Mouse (Mus musculus) kidney, embryonic 16.5 days (tissue): Measurements from ENCODE around the gene Ak7. TPM values are rescaled to one million over a fixed set of nuclear protein-coding genes. Genes with fewer than 3 reads are reported as not detected.
A peak's percentile ranks its signal among the peaks of the same experiment; 100 is the strongest.

Source experiments
- ATAC-seq: fragments of 200-750 bp; cut with Nextera tagmentation; 2 replicates; pipeline ENCODE4 v1.8.0; 2017; ENCODE audit warnings: moderate TSS enrichment; ENCODE audit not compliant: low FRiP score, low TSS enrichment
- H3K27ac ChIP-seq: fragments of 300-500 bp; sonication (generic); 2 replicates; pipeline ENCODE4 v1.5.1; 2014; ENCODE audit warnings: low read length
- H3K27me3 ChIP-seq: fragments of 300-500 bp; sonication (generic); 2 replicates; pipeline ENCODE4 v1.6.1; 2014; ENCODE audit warnings: low read length, control low read depth, mixed read lengths; ENCODE audit not compliant: insufficient read depth
- H3K36me3 ChIP-seq: fragments of 300-500 bp; sonication (generic); 2 replicates; pipeline ENCODE4 v1.6.1; 2014; ENCODE audit warnings: low read length, control low read depth, mixed read lengths; ENCODE audit not compliant: insufficient read depth
- H3K4me1 ChIP-seq: fragments of 300-500 bp; sonication (generic); 2 replicates; pipeline ENCODE4 v1.6.1; 2014; ENCODE audit warnings: low read length, control low read depth, mixed read lengths; ENCODE audit not compliant: insufficient read depth
- H3K4me2 ChIP-seq: fragments of 300-500 bp; sonication (generic); replicated peaks from 2 replicates; pipeline ENCODE4 v1.6.1; 2014; ENCODE audit warnings: low read depth, low read length
- H3K4me3 ChIP-seq: fragments of 300-500 bp; sonication (generic); 2 replicates; pipeline ENCODE4 v1.5.1; 2014; ENCODE audit warnings: mild to moderate bottlenecking, low read length
- H3K9ac ChIP-seq: fragments of 300-500 bp; sonication (generic); replicated peaks from 2 replicates; pipeline ENCODE4 v1.6.1; 2014; ENCODE audit warnings: low read length
- H3K9me3 ChIP-seq: fragments of 300-500 bp; sonication (generic); 2 replicates; pipeline ENCODE4 v1.6.1; 2016; ENCODE audit warnings: low read length, control low read depth
- WGBS: fragments of 180-500 bp; shearing (Covaris S2); extraction: QIAGEN DNeasy Blood & Tissue Kit; methylation state at CpG from one replicate; pipeline ENCODE4 v1.1.7; 2014; 5-methylcytosine and 5-hydroxymethylcytosine counted together
- polyA plus RNA-seq: library from polyadenylated mRNA; unstranded; fragments of >200 nt; fragmentation: Nextera tagmentation; extraction: Ambion mirVana; gene quantifications from 2 replicates; pipeline ENCODE4 v1.2.1, GENCODE M21; 2015

Gene Ak7
- 1.1 and 1.4 TPM in 2 replicates for polyA plus RNA-seq

GRCm38 (mm10) chr12:105705799-105706487, at the start of gene Ak7:
Gene Ak7 (plus strand): TSS chr12:105705976.
- Histone ChIP-seq H3K9me3 (no peaks in the 10 kb centered on the region), H3K4me1 (peaks cover 9% of the 10 kb centered on the region), H3K4me2 (peak within 1 kb of the TSS; percentile 55), H3K27ac (no peak within 1 kb of the TSS), H3K9ac (no peak within 1 kb of the TSS), H3K4me3 (peak within 1 kb of the TSS; percentile 11; the same call in 1 of the 2 replicates), H3K36me3 (no peaks in the 10 kb centered on the region), H3K27me3 (no peaks in the 10 kb centered on the region)
- 11% methylated on average over 22 of the region's 22 CpGs for whole genome bisulfite sequencing
- ATAC-seq, result peak; percentile 97

GRCm38 (mm10) chr12:105676274-105676673, 29.5 kb upstream of the Ak7 start:
- H3K27ac ChIP-seq, result no peak overlapping the region
- WGBS, result 95% methylated on average over 8 of the region's 8 CpGs

GRCm38 (mm10) chr12:105678211-105678610, 27.6 kb upstream of the Ak7 start:
- Histone ChIP-seq H3K27me3 (no peaks in the 10 kb centered on the region), H3K36me3 (peaks cover 23% of the 10 kb centered on the region), H3K4me3 (no peak overlapping the region), H3K27ac (no peak overlapping the region), H3K4me2 (no peak overlapping the region), H3K9me3 (peaks cover 5% of the 10 kb centered on the region; the same call in 1 of the 2 replicates), H3K4me1 (peaks cover 5% of the 10 kb centered on the region), H3K9ac (no peak overlapping the region)
- WGBS, result 90% methylated on average over 7 of the region's 7 CpGs
- no peak for ATAC-seq

More at GRCm38 (mm10) chr12:105676274-105676673, 29.5 kb upstream of the Ak7 start:
- Histone ChIP-seq H3K27me3 (no peaks in the 10 kb centered on the region), H3K9ac (no peak overlapping the region), H3K36me3 (peaks cover 23% of the 10 kb centered on the region), H3K9me3 (peaks cover 5% of the 10 kb centered on the region; the same call in 1 of the 2 replicates), H3K4me2 (no peak overlapping the region), H3K4me3 (no peak overlapping the region), H3K4me1 (no peaks in the 10 kb centered on the region)
- ATAC-seq, result no peak

- no peaks in the 10 kb centered on the region for H3K9me3 ChIP-seq
- WGBS, result 82% methylated on average over 3 of the region's 3 CpGs
- H3K36me3 ChIP-seq, result peaks cover 17% of the 10 kb centered on the region
Measured at GRCm38 (mm10) chr12:105678762-105679161, 27.0 kb upstream of the Ak7 start.

GRCm38 (mm10) chr12:105683933-105684901, 21.6 kb upstream of the Ak7 start, which contains the start of gene Gskip:
Gene Gskip (plus strand): TSS chr12:105684829.
- H3K36me3 ChIP-seq, result 0 out of 2 replicates have a peak, but pooled peaks cover 2% of the 10 kb centered on the region
- H3K9me3 ChIP-seq, result no peaks in the 10 kb centered on the region
- peak within 1 kb of the TSS; percentile 79 for H3K4me3 ChIP-seq
- ATAC-seq, result peak; percentile 54
- under 1% methylated on average over 41 of the region's 41 CpGs for WGBS
- H3K27me3 ChIP-seq, result no peaks in the 10 kb centered on the region
- peaks cover 23% of the 10 kb centered on the region for H3K4me1 ChIP-seq
- H3K27ac ChIP-seq, result peak within 1 kb of the TSS; percentile 90
- peak within 1 kb of the TSS; percentile 89 for H3K9ac ChIP-seq
- H3K4me2 ChIP-seq, result peak within 1 kb of the TSS; percentile 93

More at GRCm38 (mm10) chr12:105678762-105679161, 27.0 kb upstream of the Ak7 start:
- no peak overlapping the region for H3K27ac ChIP-seq
- no peak overlapping the region for H3K4me2 ChIP-seq
- no peak overlapping the region for H3K4me3 ChIP-seq
- H3K27me3 ChIP-seq, result no peaks in the 10 kb centered on the region
- H3K4me1 ChIP-seq, result peaks cover 10% of the 10 kb centered on the region
- ATAC-seq, result no peak
- H3K9ac ChIP-seq, result no peak overlapping the region

DNA sequence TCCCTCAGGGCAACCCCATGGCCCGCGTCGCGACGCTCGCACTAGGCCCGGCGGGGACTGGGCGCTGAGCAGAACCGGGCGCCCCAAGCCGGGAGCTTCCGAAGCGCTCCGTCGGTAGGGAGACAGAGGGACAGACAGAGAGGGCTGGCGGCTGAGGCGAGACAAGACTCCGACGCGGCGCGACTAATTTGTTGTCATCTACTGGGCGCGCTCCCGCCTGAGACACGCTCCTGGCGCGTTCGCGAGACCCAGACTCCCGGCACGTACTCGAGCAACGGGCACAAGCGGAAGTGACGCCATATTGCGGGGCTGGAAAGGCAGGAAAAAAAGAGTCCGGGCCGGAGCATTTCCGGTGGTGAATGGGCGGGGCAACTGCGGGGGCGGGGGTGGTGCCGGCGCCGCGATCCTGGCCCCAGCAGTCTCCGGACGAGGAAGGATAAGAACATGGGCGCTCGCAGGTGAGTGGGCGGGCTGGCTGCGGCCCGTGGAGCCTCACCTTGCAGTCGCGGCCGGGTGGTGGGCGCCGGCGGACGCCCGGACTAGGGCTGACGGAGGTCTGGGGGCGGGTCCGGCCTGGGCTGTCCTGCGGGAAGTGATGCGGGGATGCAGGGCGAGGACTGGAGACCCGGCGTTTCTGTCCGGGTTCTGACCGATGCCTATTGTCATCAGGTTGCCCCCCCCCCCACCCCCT, 20.6 kb upstream of the Ak7 start, which contains the start of gene Atg2b:
Gene Atg2b (minus strand): TSS at position 211 of the 691 bp plus-strand sequence.
- WGBS, result under 1% methylated on average over 68 of the region's 73 CpGs
- Histone ChIP-seq H3K4me1 (peaks cover 23% of the 10 kb centered on the region), H3K36me3 (peaks cover 7% of the 10 kb centered on the region; the same call in 1 of the 2 replicates), H3K4me3 (peak within 1 kb of the TSS; percentile 79), H3K27me3 (no peaks in the 10 kb centered on the region), H3K9me3 (no peaks in the 10 kb centered on the region), H3K4me2 (peak within 1 kb of the TSS; percentile 93), H3K9ac (peak within 1 kb of the TSS; percentile 89), H3K27ac (peak within 1 kb of the TSS; percentile 90)
- ATAC-seq, result peak; percentile 92

DNA sequence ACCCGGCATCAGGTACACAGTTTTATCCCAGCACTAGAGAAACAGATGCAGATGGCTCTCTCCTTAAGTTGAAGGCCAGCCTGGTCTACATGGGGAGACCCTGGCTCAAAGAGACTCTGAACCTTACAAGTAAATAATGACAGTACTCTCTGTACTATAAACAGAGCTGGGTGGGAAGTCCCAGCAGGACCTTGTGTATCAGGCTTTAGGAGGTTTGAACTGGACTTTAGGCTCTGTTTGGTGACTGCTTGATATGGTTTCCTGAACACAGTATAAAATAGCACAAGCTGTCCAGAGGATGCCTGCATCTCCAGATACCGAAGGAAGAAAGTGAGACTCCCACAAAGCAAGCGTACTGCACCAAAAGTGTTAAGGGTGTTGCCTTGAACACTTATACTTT, 19.0 kb upstream of the Ak7 start:
- ATAC-seq, result no peak
- Histone ChIP-seq H3K4me2 (no peak overlapping the region), H3K27ac (no peak overlapping the region), H3K27me3 (no peaks in the 10 kb centered on the region), H3K9me3 (no peaks in the 10 kb centered on the region), H3K9ac (no peak overlapping the region), H3K4me1 (peaks cover 23% of the 10 kb centered on the region), H3K36me3 (peaks cover 11% of the 10 kb centered on the region; the same call in 1 of the 2 replicates), H3K4me3 (no peak overlapping the region)
- WGBS, result 86% methylated on average over 3 of the region's 3 CpGs

DNA sequence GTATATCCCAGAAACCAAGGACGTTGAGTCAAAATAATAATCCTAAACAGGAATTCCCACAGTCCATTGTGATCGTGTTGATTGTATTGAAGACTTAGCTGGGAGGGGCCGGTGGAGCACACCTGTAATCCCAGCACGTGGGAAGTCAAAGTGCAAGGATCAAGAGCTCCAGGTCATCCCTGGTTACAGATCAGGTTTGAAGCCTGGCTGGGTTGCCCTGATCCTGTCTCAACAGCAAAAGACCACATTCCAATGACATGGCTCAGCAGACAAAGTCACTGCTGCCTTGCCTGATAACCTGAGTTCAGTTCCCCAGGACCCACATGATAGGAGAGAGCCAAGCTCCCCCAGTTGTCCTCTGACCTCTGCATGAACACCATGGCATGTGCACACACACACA, 18.4 kb upstream of the Ak7 start:
- Histone ChIP-seq H3K4me3 (no peak overlapping the region), H3K9me3 (no peaks in the 10 kb centered on the region), H3K36me3 (peaks cover 13% of the 10 kb centered on the region; the same call in 1 of the 2 replicates), H3K4me1 (peaks cover 23% of the 10 kb centered on the region), H3K27ac (no peak overlapping the region), H3K9ac (no peak overlapping the region), H3K27me3 (no peaks in the 10 kb centered on the region), H3K4me2 (no peak overlapping the region)
- 84% methylated on average over 4 of the region's 4 CpGs for WGBS
- ATAC-seq, result no peak

- no peak for ATAC-seq
- H3K9me3 ChIP-seq, result no peaks in the 10 kb centered on the region
- no peak overlapping the region for H3K4me2 ChIP-seq
- 89% methylated on average over 4 of the region's 4 CpGs for WGBS
- peaks cover 13% of the 10 kb centered on the region; the same call in 1 of the 2 replicates for H3K36me3 ChIP-seq
- no peak overlapping the region for H3K9ac ChIP-seq
- no peaks in the 10 kb centered on the region for H3K27me3 ChIP-seq
- H3K27ac ChIP-seq, result no peak overlapping the region
- peaks cover 15% of the 10 kb centered on the region for H3K4me1 ChIP-seq
- H3K4me3 ChIP-seq, result no peak overlapping the region
Measured at GRCm38 (mm10) chr12:105688546-105688945, 17.2 kb upstream of the Ak7 start.
